Comparison of ENCODE assay signal across 8 mouse cellular contexts in genomic region chr4:32249748-32250332, GRCm38 (mm10). TPM values are rescaled to one million over a fixed set of nuclear protein-coding genes. Genes with fewer than 3 reads are reported as not detected.
A peak's percentile ranks its signal among the peaks of the same experiment; 100 is the strongest.
DNase-seq lines count a peak whose midpoint lies in the region; ATAC-seq and TF ChIP-seq lines count a peak whose summit lies in the region.

No protein-coding gene starts in this region.

- H3K27me3 ChIP-seq in forebrain, embryonic 12.5 days: no peaks in the 10 kb centered on the region
- H3K27me3 ChIP-seq in hindbrain, postnatal 0 days (ENCODE audit: insufficient read depth, low read length): no peaks in the 10 kb centered on the region
- peaks cover 10% of the 10 kb centered on the region; the same call in 1 of the 2 replicates for H3K27me3 ChIP-seq in liver, embryonic 12.5 days (replicated peaks)

- ATAC-seq in forebrain, embryonic 12.5 days (ENCODE audit: low FRiP score): peak; percentile 27; the same call in 1 of the 2 replicates
- peak; percentile 59 for ATAC-seq in hindbrain, postnatal 0 days
- ATAC-seq in liver, embryonic 12.5 days: peak; percentile 55

- peaks cover 64% of the 10 kb centered on the region for H3K4me1 ChIP-seq in forebrain, embryonic 12.5 days
- H3K4me1 ChIP-seq in hindbrain, postnatal 0 days (ENCODE audit: insufficient read depth, low read length): peaks cover 20% of the 10 kb centered on the region
- H3K4me1 ChIP-seq in liver, embryonic 12.5 days: peaks cover 39% of the 10 kb centered on the region

- TF ChIP-seq CTCF in hindbrain, postnatal 0 days (IDR thresholded peaks at IDR 0.05; ENCODE audit: low read depth): no peak; the same call in 1 of the 2 replicates

- H3K36me3 ChIP-seq in forebrain, embryonic 12.5 days (replicated peaks): peaks cover 1% of the 10 kb centered on the region; the same call in 1 of the 2 replicates
- no peaks in the 10 kb centered on the region for H3K36me3 ChIP-seq in hindbrain, postnatal 0 days (ENCODE audit: insufficient read depth, low read length)
- H3K36me3 ChIP-seq in liver, embryonic 12.5 days: no peaks in the 10 kb centered on the region

- peak overlapping the region; percentile 46 for H3K9ac ChIP-seq in forebrain, embryonic 12.5 days
- peak overlapping the region; percentile 22; the same call in 1 of the 2 replicates for H3K9ac ChIP-seq in hindbrain, postnatal 0 days (replicated peaks; ENCODE audit: low read length)
- peak overlapping the region; percentile 31 for H3K9ac ChIP-seq in liver, embryonic 12.5 days

- peak overlapping the region; percentile 43 for H3K4me2 ChIP-seq in forebrain, embryonic 12.5 days
- H3K4me2 ChIP-seq in hindbrain, postnatal 0 days (ENCODE audit: low read depth, low read length): peak overlapping the region; percentile 55
- H3K4me2 ChIP-seq in liver, embryonic 12.5 days: peak overlapping the region; percentile 74

- no peak overlapping the region for H3K4me3 ChIP-seq in forebrain, embryonic 12.5 days (replicated peaks)
- H3K4me3 ChIP-seq in hindbrain, postnatal 0 days (ENCODE audit: low read length): 0 out of 2 replicates have a peak overlapping the region, but pooled peaks have one; percentile 16
- H3K4me3 ChIP-seq in liver, embryonic 12.5 days: peak overlapping the region; percentile 45

- H3K9me3 ChIP-seq in forebrain, embryonic 12.5 days: no peaks in the 10 kb centered on the region
- H3K9me3 ChIP-seq in hindbrain, postnatal 0 days (ENCODE audit: low read length): no peaks in the 10 kb centered on the region
- H3K9me3 ChIP-seq in liver, embryonic 12.5 days (replicated peaks): no peaks in the 10 kb centered on the region

- DNase-seq in heart, adult 11 months: peak; percentile 94
- DNase-seq in heart, adult 8-10 months (ENCODE audit: low spot score): no peak
- DNase-seq in MN1 (ENCODE audit: low spot score): peak; percentile 40
- peak; percentile 20 for DNase-seq in hindbrain, postnatal 0 days (ENCODE audit: low spot score)
- peak; percentile 81 for DNase-seq in naive thymus-derived CD4-positive, alpha-beta T cell, adult 2 months (ENCODE audit: low read depth)
- DNase-seq in testis, postnatal 10 days (ENCODE audit: low spot score): no peak

- peak overlapping the region; percentile 83 for H3K27ac ChIP-seq in forebrain, embryonic 12.5 days
- H3K27ac ChIP-seq in hindbrain, postnatal 0 days: peak overlapping the region; percentile 71
- peak overlapping the region; percentile 67 for H3K27ac ChIP-seq in liver, embryonic 12.5 days

- 67% methylated on average over 15 of the region's 15 CpGs for WGBS in forebrain, embryonic 12.5 days
- 53% methylated on average over 15 of the region's 15 CpGs for WGBS in hindbrain, postnatal 0 days
- 54% methylated on average over 15 of the region's 15 CpGs for WGBS in liver, embryonic 12.5 days (ENCODE audit: insufficient replicate concordance)

RNA-seq across cellular contexts. Expression of gene Bach2, which starts 11.2 kb away (rescaled TPM):
- 1 to 10 TPM; 2.4 to 6.9 (median 4.2) TPM for total RNA-seq in heart, adult 8-10 months (2022)
- polyA plus RNA-seq in forebrain, embryonic 12.5 days (2016; fragmentation: Nextera tagmentation; extraction: Ambion mirVana): 22.3 and 27.7 TPM in 2 replicates
- 11.7 and 13.9 TPM in 2 replicates for total RNA-seq in hindbrain, postnatal 0 days (2014; rRNA removed)
- 12.6 and 14.7 TPM in 2 replicates for polyA plus RNA-seq in hindbrain, postnatal 0 days (2015; fragmentation: Nextera tagmentation; extraction: Ambion mirVana)
- 1.1 and 1.8 TPM in 2 replicates for polyA plus RNA-seq in liver, embryonic 12.5 days (2016; fragmentation: Nextera tagmentation; extraction: Ambion mirVana)

Comparison
In these comparisons a context has a peak if more than half of its experiments do, and no peak if none do; other contexts are left out.
1. DNase-seq: peak in heart, adult 11 months (single experiment), MN1 (single experiment), hindbrain, postnatal 0 days (single experiment) and naive thymus-derived CD4-positive, alpha-beta T cell, adult 2 months (single experiment); none in heart, adult 8-10 months (single experiment) and testis, postnatal 10 days (single experiment).
2. Peak in every context shown above with its lines, with median percentiles within 50 percentile points of each other: ATAC-seq, H3K27ac ChIP-seq, H3K4me2 ChIP-seq and H3K9ac ChIP-seq.